ENCODE assay signal across 8 mouse cellular contexts in the genomic region with DNA sequence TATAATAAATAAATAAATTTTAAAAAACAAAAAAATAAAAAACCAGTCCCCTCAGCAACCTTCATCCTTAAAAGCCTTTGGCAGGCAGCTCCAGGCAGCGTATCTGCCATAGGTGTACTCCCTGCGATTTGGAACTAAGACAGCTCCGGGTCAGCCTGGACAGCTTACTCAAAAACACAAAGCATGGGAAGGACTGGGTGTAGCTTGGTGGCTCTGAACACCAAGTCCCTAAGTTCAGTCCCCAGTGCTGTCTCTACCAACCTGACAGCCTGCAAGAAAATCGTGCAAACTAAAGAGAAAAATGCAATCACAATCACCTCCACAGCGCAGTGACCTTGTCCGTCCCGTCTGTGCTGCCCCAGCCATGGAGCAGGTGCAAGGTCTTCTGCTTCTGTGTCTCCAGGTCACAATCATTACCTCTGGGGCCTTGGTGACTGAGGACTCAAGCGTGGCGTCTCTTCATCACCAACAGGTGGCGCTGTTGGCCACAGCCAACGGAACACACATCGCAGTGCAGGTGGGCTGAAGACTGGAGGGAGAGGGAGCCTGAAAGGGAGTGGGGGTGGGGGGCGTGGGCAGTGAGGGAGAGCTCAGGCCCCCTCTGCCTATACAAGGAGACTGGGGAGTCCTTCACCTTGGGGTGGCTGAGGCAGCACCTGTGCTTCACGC. TPM values are rescaled to one million over a fixed set of nuclear protein-coding genes. Genes with fewer than 3 reads are reported as not detected.
DNase-seq lines count a peak whose midpoint lies in the region; ATAC-seq lines count a peak whose summit lies in the region.

No protein-coding gene starts in this region.

- H3K9me3 ChIP-seq in heart, embryonic 12.5 days (replicated peaks): no peaks in the 10 kb centered on the region
- no peaks in the 10 kb centered on the region for H3K9me3 ChIP-seq in embryonic facial prominence, embryonic 10.5 days
- no peaks in the 10 kb centered on the region for H3K9me3 ChIP-seq in neural tube, embryonic 11.5 days (ENCODE audit: control insufficient read depth, low read length)

- no peak overlapping the region for H3K4me3 ChIP-seq in heart, embryonic 12.5 days
- H3K4me3 ChIP-seq in embryonic facial prominence, embryonic 10.5 days: no peak overlapping the region
- H3K4me3 ChIP-seq in neural tube, embryonic 11.5 days (ENCODE audit: low read depth, low read length): no peak overlapping the region

- H3K4me1 ChIP-seq in heart, embryonic 12.5 days (replicated peaks): peaks cover 13% of the 10 kb centered on the region
- H3K4me1 ChIP-seq in embryonic facial prominence, embryonic 10.5 days: peaks cover 34% of the 10 kb centered on the region
- H3K4me1 ChIP-seq in neural tube, embryonic 11.5 days (ENCODE audit: control insufficient read depth, insufficient read depth, low read length): 0 out of 2 replicates have a peak, but pooled peaks cover 3% of the 10 kb centered on the region

- no peaks in the 10 kb centered on the region for H3K27me3 ChIP-seq in heart, embryonic 12.5 days (replicated peaks)
- H3K27me3 ChIP-seq in embryonic facial prominence, embryonic 10.5 days (replicated peaks; ENCODE audit: low read depth, poor library complexity, severe bottlenecking): peaks cover 17% of the 10 kb centered on the region; the same call in 1 of the 2 replicates
- no peaks in the 10 kb centered on the region for H3K27me3 ChIP-seq in neural tube, embryonic 11.5 days (ENCODE audit: control insufficient read depth, insufficient read depth, low read length)

- 40% methylated on average over 14 of the region's 14 CpGs for WGBS in heart, embryonic 12.5 days
- 39% methylated on average over 14 of the region's 14 CpGs for WGBS in embryonic facial prominence, embryonic 10.5 days
- 39% methylated on average over 14 of the region's 14 CpGs for WGBS in neural tube, embryonic 11.5 days

- no peak overlapping the region for H3K27ac ChIP-seq in heart, embryonic 12.5 days (ENCODE audit: poor library complexity, severe bottlenecking)
- no peak overlapping the region for H3K27ac ChIP-seq in embryonic facial prominence, embryonic 10.5 days (replicated peaks)
- no peak overlapping the region for H3K27ac ChIP-seq in neural tube, embryonic 11.5 days (ENCODE audit: low read depth, low read length)

- no peak overlapping the region for H3K9ac ChIP-seq in heart, embryonic 12.5 days
- H3K9ac ChIP-seq in neural tube, embryonic 11.5 days (ENCODE audit: low read length): no peak overlapping the region

- DNase-seq in heart, adult 18-20 months: peak; percentile 33 to 67
- DNase-seq in 416B (ENCODE audit: low read depth): peak; percentile 74
- peak; percentile 89 for DNase-seq in ZHBTc4 (ENCODE audit: low read depth, low spot score)
- DNase-seq in embryonic facial prominence, embryonic 10.5 days (ENCODE audit: low spot score): peak; percentile 73
- DNase-seq in kidney, postnatal 36 days: peak; percentile 38 to 78
- DNase-seq in neural tube, embryonic 11.5 days (ENCODE audit: low spot score): peak; percentile 67
- DNase-seq in thymus, adult 18-20 months: peak; percentile 52 to 62

- no peak for ATAC-seq in heart, embryonic 12.5 days (ENCODE audit: insufficient number of reproducible peaks, low FRiP score)
- ATAC-seq in neural tube, embryonic 11.5 days (ENCODE audit: insufficient read depth, low FRiP score, low TSS enrichment): no peak

- H3K36me3 ChIP-seq in heart, embryonic 12.5 days: peaks cover 44% of the 10 kb centered on the region
- peaks cover 65% of the 10 kb centered on the region for H3K36me3 ChIP-seq in embryonic facial prominence, embryonic 10.5 days (replicated peaks)
- H3K36me3 ChIP-seq in neural tube, embryonic 11.5 days (ENCODE audit: control insufficient read depth, insufficient read depth, low read length): peaks cover 10% of the 10 kb centered on the region; the same call in 1 of the 2 replicates

- H3K4me2 ChIP-seq in heart, embryonic 12.5 days: no peak overlapping the region
- no peak overlapping the region for H3K4me2 ChIP-seq in neural tube, embryonic 11.5 days (ENCODE audit: low read depth)

RNA-seq across cellular contexts. Expression of gene Def6, which starts 3.4 kb away (rescaled TPM):
- 1 to 10 TPM; 3.2 to 3.3 TPM for total RNA-seq in heart, adult 18-20 months (2021)
- polyA plus RNA-seq in heart, embryonic 12.5 days (2016; fragmentation: Nextera tagmentation; extraction: Ambion mirVana): 3.3 and 4.9 TPM in 2 replicates
- polyA plus RNA-seq in embryonic facial prominence, embryonic 10.5 days (2016; fragmentation: Nextera tagmentation; extraction: Ambion mirVana): 3.4 and 3.7 TPM in 2 replicates
- 2.1 and 2.7 TPM in 2 replicates for polyA plus RNA-seq in neural tube, embryonic 11.5 days (2014; fragmentation: Nextera tagmentation; extraction: Ambion mirVana)

RNA-seq across cellular contexts. Expression of gene Zfp523, which starts 27.3 kb away (rescaled TPM):
- 10 to 100 TPM; 10.7 to 13.9 TPM for total RNA-seq in heart, adult 18-20 months (2021)
- 26.8 and 27.1 TPM in 2 replicates for polyA plus RNA-seq in heart, embryonic 12.5 days (2016; fragmentation: Nextera tagmentation; extraction: Ambion mirVana)
- polyA plus RNA-seq in embryonic facial prominence, embryonic 10.5 days (2016; fragmentation: Nextera tagmentation; extraction: Ambion mirVana): 32.8 and 35.9 TPM in 2 replicates
- 31.1 and 32.5 TPM in 2 replicates for polyA plus RNA-seq in neural tube, embryonic 11.5 days (2014; fragmentation: Nextera tagmentation; extraction: Ambion mirVana)

RNA-seq across cellular contexts. Expression of gene Ppard, which starts 28.3 kb away (rescaled TPM):
- total RNA-seq in heart, adult 18-20 months (2021): 10 to 100 TPM; 28.1 to 29.9 TPM
- polyA plus RNA-seq in heart, embryonic 12.5 days (2016; fragmentation: Nextera tagmentation; extraction: Ambion mirVana): 1.1 and 1.4 TPM in 2 replicates
- 1.4 and 1.9 TPM in 2 replicates for polyA plus RNA-seq in embryonic facial prominence, embryonic 10.5 days (2016; fragmentation: Nextera tagmentation; extraction: Ambion mirVana)
- 2.1 and 2.7 TPM in 2 replicates for polyA plus RNA-seq in neural tube, embryonic 11.5 days (2014; fragmentation: Nextera tagmentation; extraction: Ambion mirVana)
